15 mouse cellular contexts compared by ENCODE assay signal in genomic region chr3:68662386-68662785, GRCm38 (mm10).
"Had no signal": no experiment of that assay in that cellular context is flagged by ENCODE, and none has a peak within 500 bp of the region (broad histone marks: within the 10 kb centered on the region; RNA-seq: fewer than 3 reads in every experiment).

No protein-coding gene starts in this region.

- ATAC-seq: intestine, embryonic 15.5 days; liver, embryonic 12.5 days; midbrain, embryonic 13.5 days; midbrain, embryonic 16.5 days had no signal

- DNase-seq: kidney, adult 11 months; kidney, adult 8-10 months; kidney, postnatal 10 days; kidney, postnatal 36 days; layer of hippocampus, adult 9-11 months; liver; lung, adult 18-20 months; lung, postnatal 10 days; lung, postnatal 36 days; thymus, adult 2 months; thymus, postnatal 25 days had no signal
